Mouse (Mus musculus) testis, postnatal 14 days (tissue): ENCODE measurements around the gene Pdzk1.

ENCODE experiments used
- DNase-seq: peaks from one replicate; pipeline ENCODE4 v3.0.0; 2021; ENCODE audit warnings: low spot score

The Pdzk1 gene

DNA sequence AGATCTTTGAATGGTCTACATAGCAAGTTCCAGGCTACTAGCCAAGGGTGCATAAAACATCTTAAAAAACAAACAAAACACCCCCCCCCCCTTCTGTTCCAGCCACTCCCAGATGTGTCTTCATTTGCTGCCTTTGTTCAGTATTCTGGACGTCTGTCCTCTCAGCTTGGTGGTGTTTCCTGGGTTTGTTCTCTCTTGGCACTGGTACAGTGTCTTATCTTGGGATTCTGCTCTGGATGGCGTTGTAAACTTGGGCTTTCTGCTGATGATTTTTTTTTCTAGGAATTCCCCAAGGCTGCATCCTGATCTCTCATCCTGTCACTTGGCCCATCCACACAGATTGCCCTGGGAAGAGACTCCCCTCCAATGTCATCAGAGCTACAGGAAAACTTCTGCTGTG, 7.3 kb downstream of the Pdzk1 start:
- DNase-seq: no peak

DNA sequence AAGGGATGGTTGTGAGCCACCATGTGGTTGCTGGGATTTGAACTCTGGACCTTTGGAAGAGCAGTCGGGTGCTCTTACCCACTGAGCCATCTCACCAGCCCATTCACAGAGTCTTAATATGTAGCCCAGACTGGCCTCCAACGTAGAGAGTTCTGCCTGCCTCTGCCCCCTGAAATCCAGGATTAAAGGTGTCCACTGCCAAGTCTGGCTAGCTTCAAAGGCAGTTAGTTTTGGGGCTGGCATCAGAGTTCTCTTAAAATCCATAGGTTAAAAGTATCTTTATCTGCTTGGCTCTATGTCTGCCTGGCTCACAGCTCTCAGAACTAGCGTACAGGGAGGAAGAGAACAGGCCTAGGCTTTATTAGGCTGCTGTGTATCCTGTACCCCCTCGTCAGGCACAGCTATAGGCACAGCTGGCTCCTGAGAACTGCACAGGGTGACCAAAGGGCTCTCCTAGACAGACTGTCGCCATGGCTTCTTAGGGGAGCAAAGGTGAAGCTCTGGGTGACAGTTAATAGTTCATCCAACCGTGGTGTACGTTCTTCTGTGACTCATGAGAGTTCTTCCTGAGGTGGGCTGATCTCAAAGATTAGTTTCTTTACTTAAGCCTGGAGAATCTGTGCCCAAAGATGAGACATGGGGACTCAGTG, 10.0 kb downstream of the Pdzk1 start:
- no peak for DNase-seq

DNA sequence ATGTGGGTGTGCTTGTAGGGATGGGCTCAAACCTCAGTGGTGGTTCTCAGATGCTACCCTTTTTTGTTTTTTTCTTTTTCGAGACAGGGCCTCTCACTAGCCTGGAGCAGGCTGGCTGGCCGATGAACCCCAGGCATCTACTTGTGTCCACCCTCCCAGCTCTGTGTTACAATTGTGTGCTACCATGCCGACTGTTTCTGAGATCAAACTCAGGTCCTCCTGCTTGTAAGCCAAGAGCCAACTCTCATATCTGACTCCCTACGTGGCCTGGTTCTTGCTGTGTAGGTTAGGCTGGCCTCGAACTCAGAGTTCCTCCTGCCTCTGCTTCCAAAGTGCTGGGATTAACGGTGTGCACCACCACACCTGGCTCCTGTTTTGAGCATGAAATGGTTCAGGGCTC, 16.1 kb downstream of the Pdzk1 start:
- no peak for DNase-seq

DNA sequence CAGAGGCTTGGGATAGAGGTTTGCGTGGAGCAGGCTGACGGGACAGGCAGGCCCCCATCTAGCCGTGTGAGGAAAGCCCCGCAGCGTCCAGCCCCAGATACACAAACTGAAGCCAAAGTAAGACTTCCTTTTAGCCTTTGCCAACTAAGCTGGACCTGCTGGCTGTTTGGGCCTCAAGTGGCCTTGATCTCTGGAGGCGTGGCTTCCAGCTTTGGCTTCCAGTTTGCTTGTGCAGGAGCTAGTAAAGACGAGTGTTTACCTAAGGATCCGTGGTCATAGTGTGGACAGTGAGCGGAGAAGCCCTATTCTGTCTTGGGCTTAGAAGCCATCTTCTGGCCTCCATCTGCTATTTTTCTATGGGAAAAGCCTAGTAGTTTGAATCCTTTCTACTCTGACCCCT, 16.7 kb downstream of the Pdzk1 start:
- DNase-seq: no peak

DNA sequence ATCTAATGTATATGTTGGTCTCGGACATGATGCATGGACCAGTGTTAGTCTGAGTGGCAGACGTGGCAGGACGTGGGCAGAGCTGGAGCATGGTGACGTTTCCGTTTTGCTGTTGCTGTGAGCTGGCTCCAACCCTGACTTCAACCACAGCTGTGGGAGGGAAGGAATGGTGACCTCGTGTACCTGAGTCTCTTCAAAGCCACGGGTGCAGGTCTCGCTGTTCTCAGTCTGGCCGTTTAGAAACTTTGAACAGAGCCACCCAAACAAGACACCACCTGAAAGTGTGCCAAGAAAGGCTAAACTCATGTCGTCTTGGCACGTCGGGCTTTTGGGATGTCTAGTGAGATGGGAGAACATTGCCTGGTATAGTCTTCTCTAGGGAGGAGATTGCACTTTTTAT, 17.9 kb downstream of the Pdzk1 start:
- DNase-seq: no peak

DNA sequence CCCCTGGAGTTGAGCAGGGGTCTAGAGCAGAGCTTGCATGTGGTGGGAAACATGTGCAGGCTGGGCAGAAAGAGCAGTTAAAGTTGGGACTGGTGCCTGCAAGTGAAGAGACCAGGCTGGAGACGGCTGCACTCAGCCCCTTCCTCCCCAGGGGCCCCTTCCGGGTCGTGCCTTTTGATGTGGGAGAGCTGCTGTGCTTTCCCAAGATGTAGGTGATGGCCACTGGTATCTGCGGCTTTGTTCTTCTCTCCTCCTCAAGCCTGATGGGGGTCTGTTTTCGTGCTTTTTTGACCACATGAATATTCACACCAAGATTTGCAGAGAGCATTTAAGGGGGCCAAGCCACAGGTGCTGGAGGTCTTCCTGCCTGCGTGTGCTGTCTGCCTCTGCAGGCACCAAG, 18.6 kb downstream of the Pdzk1 start:
- no peak for DNase-seq

DNA sequence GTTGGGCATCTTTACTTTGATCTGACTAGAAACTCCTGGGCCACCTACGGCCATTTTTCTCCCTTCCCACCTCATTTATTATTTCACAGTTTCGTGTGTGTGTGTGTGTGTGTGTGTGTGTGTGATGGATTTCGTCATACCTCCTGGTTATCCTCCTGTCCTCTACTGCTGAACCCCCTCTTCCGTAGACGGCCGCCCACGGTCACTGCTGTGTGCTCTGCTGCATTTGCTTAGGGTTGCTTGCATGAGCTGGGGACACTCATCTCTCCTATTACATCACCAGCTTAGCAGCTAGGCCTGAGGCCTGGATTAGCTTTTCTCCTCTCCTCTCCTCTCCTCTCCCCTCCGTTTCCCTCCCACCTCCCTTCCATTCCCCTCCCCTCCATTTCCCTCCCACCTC, 19.4 kb downstream of the Pdzk1 start:
- DNase-seq: no peak

DNA sequence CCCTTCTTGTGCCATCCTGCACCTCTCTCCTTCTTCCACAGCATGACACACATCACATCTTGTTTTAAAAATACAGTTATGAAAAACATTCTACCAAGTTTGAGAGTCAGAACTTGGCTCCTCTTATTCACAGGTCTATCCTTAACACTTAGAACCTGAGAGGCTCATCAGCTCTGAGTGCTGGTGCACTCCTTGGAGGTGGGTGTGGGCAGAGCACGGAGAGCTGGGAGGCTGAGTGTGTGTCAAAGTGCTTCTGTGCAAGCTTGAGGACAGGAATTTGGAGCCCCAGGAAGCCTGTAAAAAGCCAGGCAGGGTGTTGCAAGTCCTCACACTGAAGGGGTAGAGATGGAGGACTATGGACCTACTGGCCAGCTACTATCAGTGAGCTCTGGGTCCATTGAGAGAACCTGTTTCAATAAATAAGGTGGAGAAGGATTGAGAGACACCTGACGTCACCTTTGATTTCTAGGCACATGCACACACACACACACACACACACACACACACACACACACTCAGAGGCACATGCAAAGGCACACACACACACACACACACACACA, 20.2 kb downstream of the Pdzk1 start:
- DNase-seq: no peak

DNA sequence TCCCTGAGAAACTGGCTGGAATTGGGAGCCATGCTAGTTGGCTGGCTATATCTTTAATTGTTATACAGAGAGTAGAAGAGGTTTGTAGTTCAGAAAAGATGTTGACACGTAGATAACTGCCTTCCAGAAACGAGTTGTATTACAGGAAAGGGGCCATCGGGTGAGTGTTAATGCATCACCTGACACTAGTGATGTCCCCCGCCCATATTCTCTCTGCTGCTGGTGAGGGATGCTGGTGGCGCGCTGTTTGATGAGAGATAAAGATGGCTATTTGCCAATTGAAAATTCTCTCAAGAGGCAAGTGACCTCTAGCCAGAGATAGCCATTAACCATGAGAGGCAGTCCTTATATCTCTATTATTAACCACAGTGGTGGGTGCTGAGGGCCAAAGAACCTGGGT, 23.5 kb downstream of the Pdzk1 start:
- DNase-seq: no peak

DNA sequence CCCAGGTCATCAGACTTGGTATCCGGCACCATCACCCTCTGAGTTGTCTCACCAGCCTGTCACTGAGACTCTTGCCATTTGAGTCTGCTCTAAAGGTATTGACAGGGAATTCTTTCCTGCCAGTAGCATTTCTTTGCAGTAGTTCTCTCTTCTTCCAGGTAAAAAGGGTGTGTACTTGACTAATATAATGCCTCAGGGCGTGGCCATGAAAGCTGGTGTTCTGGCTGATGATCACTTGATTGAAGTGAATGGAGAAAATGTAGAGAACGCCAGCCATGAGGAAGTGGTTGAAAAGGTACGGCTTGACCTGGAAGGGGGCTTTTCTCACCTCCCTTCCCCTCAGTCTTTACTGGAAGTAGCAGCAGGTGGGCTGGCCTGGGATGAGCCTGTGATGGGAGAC, 25.3 kb downstream of the Pdzk1 start:
- no peak for DNase-seq

DNA sequence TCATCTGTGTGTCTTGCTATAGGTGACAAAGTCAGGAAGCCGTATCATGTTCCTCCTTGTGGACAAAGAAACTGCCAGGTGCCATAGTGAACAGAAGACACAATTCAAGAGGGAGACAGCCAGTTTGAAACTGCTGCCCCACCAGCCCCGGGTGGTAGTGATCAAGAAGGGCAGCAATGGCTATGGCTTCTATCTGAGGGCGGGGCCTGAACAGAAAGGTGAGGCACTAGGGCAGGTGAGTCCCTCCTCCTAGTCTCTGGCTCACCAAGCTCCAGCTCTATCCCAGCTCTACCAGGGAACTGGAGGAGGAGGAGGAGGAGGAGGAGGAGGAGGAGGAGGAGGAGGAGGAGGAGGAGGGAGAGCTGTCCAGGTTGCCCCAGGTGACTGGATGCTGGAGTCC, 26.7 kb downstream of the Pdzk1 start:
- no peak for DNase-seq

DNA sequence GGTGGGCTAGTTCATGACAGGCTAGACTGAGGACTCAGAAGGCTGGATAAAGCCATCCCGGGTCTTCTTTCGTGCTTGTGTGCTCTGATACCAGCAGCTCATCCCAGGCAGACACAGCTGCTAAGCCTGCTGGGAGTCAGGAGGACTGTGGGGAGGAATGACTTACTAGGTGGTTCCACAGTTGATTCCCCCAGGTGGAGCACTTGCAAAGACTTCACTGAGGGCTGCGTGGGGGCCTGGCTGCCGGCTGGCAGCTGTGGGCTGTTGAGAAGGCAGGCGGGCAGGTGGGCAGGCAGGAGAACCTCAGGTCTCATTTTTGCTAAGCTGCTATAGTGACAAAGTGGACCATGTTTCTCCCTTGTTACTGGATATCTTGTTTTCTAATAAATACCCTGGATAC, 31.4 kb downstream of the Pdzk1 start:
- DNase-seq: no peak

DNA sequence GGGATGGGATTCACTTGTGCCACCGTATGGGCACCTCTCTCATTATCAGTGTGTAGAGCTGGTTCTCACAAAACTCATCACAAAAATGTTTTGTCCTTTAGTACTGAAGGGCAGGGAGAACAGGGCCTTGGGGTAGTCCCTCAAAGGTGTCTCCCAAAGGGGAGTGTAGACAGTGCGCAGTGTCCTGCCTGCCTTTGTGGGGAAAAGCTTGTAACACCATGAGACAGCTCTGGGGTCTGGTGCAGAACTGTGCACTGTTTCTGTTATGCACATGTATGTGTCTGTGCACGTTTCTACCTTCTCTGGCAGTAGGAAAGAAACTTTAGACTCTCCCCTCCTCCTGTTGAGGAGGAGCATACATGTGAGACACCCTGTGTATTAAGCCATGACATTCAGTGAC, 38.8 kb downstream of the Pdzk1 start:
- DNase-seq: no peak

DNA sequence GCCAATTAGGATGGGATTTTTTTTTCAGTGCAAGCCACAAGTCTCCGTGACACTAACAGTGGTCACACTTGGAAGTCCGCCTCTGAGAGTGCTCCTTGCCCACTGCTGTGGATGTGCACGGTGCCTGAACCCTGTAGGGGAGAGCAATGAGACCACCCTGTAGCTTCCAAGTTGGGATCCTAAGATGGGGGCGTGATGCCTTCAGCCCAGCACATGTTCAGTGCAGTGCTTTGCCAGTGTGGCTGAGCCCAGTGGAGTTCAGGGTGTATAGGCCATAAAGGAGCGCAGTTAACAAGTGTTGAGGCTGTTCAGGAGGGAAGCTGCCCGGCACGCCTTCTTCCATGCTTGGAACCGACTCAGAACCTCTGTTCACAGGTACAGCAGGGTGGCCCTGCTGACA, 39.5 kb downstream of the Pdzk1 start:
- DNase-seq: no peak

DNA sequence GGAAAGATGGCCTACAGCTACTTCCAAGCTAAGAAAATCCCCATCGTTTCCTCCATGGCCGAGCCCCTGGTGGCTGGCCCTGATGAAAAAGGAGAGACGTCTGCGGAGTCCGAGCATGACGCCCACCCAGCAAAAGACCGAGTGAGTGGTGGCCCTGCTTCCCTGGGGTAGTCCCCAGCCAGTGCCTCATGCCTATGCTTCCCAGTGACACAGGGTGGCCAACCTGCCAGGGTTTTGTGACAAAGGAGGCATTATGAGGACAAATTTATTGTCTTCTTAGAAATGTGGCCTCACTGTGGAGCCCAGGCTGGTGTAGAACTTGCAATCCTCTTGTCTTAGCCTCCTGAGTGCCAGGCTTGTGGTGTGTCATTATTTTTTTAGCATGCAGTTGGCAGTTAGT, 40.0 kb downstream of the Pdzk1 start:
- no peak for DNase-seq

DNA sequence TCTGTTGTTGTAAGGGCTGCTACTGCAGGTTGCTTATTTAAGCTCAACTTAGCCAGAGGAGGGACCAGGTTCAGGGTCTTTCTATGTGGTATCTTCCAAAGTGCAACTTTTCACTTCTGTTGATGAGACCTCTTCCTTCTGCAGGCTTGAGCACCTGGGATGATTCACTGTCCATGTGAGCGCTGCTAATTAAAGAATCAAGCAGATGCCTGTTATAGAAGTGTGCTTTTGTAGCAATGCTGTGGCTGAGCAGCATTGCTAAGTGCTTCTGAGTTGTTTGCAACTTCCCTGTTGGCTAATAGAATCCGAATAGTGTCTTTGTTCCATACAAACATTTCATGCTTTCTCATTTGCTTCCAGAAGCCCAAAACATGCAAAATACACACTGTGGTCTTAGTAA, 41.2 kb downstream of the Pdzk1 start:
- no peak for DNase-seq

DNA sequence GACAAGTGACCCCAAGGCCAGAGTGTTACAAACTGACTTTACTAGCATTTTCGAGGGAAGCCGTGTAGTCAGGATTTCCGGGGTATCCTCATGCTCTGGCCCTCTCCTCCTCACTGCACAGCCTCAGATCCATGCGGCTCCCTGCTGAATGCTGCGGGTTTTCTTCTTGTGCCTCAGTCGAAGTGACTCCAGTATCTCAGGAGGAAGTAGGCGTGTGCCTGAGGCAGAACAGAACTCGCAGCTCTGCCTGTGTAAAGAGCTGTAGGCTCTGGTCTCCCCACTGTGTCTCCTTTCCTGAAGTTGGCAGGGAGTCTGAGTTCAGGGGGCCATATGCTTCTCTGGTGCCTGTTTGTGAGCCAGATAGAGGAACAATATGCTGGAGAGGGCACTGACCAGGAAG, 42.0 kb downstream of the Pdzk1 start:
- DNase-seq: no peak

DNA sequence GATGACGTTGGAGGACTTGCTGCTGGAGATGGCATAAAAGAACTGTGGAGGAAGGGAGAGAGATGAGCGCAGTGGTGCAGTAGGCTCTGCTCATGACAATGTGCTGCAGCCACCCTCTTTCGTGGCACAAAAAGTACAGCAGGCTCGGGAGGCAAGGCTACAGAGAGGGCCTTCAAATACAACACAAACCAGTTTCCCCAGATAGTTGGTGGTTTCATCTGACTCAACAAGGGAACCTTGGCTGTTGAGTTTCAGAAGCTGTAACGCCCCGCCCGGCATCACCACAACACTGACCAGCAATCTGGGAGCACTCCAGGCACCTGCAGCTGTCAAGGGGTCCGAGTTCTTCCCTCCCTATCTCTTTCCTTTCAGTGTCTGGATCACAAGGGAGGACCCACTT, 43.4 kb downstream of the Pdzk1 start:
- no peak for DNase-seq

DNA sequence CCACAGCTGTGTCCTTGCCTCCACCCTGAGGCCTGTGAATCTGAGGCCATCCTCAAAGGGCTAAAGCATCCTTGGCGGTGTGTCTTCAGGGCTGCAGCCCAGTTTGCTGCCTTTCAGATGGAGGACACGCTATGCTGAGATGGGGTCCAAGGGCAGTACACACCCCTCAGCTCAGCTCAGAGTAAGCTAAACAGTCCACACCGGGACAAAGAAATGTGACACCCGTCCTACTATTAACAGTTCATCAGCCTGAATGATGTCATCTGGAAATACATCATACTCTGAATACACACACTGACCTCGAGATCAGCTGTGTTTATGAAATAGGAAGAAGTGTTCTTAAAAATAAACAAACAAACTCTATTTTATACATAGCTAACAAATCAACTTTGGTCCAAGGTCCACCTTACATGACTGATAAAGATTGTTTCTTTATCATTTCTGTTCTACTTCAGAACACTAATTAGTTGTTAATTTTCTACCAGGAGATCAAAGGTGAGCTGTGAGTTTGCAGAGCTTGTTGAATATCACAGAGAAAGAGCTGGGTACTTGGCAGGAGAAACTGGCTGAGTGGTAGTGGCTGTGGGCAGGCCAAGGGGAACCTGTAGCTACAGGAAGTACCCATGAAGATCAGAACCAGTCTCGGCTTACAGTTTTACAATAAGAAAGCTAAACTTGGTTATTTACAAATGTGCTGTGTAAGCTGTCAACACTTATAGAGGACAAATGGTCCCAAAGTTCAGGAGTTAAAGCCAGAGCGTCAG, 45.9 kb downstream of the Pdzk1 start:
- DNase-seq: no peak

DNA sequence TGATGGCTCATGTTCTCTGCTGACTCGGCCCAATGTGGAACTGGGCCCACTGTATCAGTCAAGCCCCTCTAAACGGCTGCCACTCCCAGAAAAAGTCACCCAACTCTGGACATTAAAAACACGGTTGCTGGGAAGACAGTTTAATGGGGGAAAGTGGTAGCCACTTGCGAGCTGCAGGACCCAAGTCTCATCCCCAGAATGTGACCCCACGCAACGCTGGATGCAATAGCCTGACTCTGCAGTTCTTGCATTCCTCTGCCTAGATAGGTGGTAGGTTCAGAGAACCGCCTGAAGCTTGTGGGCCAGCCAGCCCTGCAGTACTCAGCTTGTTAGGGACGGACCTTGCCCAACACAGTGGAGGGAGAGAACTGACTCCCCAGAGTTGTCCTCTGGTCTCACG, 50.5 kb downstream of the Pdzk1 start:
- no peak for DNase-seq

DNA sequence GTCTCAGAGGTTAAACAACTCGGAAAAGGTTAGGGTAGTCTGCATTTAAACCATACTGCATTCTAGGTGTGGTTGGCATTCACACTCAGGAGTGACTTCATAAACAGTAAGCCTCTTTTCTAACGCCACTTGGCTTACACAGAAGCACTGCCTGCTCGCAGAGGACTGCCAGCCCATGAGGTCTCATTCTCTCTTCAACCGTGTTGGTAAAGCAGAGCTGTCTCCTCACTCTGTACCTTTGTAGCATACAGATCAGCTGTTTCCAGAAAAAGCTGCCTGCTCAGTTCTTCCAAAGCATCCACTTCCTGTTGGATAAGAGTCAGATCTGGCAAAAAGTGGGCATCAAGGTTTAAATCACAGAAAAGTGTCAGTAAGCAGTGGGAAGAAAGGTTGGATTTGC, 51.3 kb downstream of the Pdzk1 start:
- DNase-seq: no peak

DNA sequence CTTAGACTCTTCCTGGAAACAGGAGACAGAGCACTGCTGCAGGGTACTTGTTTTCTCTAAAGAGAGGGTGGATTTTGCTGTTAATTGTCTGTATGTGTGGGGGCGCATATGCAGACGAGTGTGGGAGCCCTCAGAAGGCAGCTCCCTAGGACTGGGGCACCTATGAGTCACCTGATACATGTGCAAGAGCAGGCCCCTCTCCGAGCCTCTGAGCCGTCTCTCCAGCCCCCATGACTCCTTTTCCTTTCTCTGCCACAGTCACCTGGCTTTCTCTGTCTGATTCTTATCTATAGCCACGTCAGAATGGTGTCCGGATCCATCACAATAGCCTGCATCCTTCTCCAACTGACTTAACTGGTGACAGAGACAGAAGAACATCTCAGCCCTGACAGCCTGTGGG, 52.5 kb downstream of the Pdzk1 start:
- DNase-seq: no peak

DNA sequence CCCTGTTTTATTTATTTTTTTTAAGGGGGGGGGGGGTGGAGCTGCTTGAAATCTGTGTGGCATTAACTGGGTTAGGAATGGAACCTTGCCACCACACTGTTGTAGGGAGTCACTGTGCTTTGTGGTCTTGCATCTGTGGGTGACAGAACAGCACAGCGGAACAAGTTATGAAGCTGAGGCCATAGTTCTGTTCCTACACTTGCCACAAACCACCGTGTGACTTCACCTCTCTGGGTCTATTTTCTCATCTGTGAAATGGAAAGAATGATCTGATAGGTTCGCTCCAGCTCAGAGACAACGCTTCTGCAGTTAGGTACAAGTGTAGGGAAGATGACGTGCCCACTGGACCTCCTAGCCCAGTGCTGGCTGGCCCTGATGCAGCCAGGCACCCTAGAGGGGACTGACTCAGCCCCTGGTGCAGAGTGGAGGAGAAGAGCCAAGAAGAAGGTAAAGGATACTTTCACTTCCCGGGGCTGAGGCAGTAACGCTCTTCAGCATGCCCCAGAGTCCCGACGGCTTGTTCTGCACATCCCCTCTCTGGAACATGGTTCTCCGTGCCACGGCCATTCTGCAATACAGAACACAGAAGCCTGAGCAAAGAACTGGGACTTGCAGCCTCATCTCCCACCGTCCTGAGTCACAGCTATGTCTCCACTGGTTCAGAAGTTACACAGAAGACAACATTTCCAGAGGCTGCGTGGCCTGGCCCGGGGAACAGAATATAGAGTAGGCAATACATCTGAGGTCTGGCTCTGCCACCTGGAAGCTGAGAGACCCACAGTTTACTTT, 53.2 kb downstream of the Pdzk1 start:
- no peak for DNase-seq
